Mouse (Mus musculus) gastrocnemius, postnatal 36 days (tissue): ENCODE data around the gene Ddr2. TPM values are rescaled to one million over a fixed set of nuclear protein-coding genes. Genes with fewer than 3 reads are reported as not detected.

Experiments used
- DNase-seq, 2 experiments: peaks; one replicate each; pipeline ENCODE4 v3.0.0; 2022
- intact Hi-C: fragments of 180-260 bp; cut with DNase I; formaldehyde crosslinking; loops from one replicate; pipeline ENCODE4 v1.15.1; 2025
- long read RNA-seq, 2 experiments: library from polyadenylated mRNA; stranded (forward); transcript quantifications; one replicate each; pipeline ENCODE4 v2.0.0; 2021
- total RNA-seq, 2 experiments: library from RNA; stranded (reverse); gene quantifications; 2 replicates each; pipeline ENCODE4 v1.2.3; 2021

Ddr2 gene
- 10 to 100 TPM; 17.8 to 18.2 TPM for total RNA-seq
- long read RNA-seq, experiment 1, partial matches to known transcripts: 0 of 1 reads
- long read RNA-seq, experiment 1, other reads (novel, unspliced or antisense): 1 of 1 reads
- long read RNA-seq, experiment 2, partial matches to known transcripts: 1 of 3 reads
- long read RNA-seq, experiment 2, other reads (novel, unspliced or antisense): 2 of 3 reads

DNA sequence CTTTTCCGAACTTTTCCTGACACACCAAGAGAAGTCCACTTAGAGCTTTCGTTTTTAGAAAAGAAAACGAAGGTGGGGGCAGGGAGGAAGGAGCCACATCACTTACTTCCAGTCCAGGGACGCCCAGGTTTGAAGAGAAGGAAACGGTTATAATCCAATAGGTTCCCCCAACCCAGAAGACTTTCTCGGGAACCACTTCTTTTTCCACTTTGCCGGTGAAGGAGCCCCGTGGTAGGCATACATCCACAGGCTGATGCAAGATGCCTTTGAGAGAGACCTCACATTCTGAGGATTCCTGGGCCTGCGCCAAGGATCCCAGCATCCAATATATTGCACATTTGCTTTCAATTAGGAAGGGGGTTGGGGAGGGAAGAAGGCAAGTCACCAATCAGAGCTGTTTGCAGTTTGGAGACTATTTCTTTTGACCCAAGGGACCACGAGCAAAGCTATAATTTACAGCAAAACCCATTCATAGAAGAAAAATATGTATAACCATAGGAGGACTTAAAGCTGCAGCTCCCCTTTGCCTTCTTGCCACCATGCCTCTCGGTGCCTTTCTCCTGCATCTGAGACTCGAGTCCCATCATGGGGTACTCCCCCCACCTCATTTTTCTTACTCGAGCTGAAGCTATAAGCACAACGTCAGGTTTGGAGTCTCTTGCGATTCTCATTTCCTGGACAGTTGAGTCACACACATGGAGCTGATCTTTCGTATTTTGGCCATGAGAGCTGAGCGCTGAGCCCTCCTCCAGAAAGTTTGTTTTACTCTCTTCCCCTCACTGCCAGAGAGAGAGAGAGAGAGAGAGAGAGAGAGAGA, at the start of gene Ddr2:
Gene Ddr2 (minus strand): TSS at position 247 of the 817 bp plus-strand sequence.
- DNase-seq: peak; percentile 72 to 82
- intact Hi-C loops: no loop called here

DNA sequence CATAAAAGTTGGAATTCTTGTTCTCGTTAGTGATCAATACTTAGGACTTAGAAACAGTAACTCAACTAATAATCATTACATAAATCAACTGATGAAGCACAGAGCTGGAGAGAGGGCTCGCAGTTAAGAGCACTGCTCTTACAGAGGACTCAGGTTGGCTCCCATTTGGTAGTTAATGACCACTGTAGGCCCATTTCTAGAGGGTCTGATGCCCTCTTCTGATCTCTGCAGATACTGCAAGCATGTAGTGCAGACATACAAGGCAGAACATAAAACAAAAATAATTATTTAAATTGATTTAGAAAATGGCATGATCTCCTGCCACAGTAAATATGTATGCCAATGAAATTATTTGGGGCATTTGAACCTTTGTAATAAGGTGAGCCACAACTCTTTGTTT, 49.1 kb upstream of the Ddr2 start:
- DNase-seq: no peak
- intact Hi-C loops: no loop called here

DNA sequence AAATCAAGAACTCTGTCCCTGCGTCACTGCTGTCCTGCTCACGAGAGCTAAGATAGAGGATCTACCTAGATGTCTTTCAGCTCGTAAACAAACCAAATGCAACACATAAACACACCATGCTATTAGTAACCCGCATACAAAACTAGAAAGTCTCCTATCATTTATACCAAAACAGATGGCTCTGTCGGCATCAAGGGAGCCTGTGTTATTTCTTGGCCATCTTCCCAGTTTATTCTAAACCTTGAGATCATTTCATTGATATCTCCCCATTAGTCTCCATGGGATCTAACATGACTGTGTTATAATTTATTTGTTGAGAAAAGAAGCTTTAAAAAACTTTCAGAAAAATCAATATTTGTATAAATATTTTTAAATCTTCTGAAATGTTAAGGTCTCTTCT, 45.2 kb upstream of the Ddr2 start:
- intact Hi-C loops: no loop called here
- no peak for DNase-seq

DNA sequence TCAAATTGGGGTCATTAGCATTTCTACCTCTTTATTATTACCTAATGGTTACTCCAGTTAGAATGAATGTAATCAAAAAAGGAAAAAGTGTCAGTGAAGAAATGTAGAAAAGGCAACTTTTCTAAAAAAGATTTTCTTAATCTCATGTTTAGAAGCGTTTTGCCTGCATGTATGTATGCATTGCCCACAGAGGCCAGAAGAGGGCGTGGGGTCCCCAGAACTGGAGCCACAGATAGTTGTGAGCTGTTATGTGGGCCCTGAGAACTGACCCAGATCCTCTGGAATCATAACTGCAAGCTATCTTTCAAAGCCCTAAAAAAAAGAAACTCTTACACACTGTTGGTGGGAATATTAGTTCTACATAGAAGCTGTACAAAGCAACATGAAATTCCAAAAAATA, 44.7 kb upstream of the Ddr2 start:
- intact Hi-C loops: no loop called here
- DNase-seq: no peak

DNA sequence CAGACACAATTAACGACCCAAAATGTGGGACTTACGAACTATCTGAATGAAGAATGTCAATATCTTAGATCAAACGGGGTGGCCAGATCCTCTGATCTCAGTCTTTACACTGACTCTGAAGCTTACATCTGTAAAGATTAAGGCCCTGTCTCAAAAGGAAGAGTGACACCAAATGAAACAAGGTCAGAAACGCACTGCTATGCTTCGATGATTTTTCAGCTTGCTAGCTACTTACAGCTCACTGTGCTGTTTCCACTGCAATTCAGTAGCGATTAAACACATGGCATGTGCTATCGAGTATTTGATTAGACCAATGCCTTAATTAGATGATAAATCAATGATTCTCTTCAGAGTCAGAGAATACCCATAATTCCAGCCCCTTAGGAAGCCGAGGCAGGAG, 43.4 kb upstream of the Ddr2 start:
- intact Hi-C loops: no loop called here
- DNase-seq: no peak

DNA sequence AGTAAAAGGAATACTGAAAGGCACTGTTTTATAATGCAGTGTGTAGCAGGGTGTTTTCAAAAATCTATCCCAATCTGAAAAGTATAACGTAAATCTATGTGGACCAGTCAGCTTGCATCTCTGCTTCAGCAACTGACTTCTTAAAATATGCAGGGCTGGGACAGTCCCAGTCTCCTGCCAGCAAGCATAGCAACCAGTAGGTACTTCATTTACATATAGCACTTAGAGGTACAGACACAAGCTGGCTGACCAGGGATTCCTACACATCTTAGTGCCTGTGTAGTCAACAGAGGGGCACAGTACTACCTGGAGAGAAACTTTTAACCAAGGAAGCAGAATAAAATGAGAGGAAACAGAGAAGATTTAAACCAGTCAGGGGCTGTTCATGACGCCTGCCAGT, 42.0 kb upstream of the Ddr2 start:
- intact Hi-C loops: no loop called here
- no peak for DNase-seq

DNA sequence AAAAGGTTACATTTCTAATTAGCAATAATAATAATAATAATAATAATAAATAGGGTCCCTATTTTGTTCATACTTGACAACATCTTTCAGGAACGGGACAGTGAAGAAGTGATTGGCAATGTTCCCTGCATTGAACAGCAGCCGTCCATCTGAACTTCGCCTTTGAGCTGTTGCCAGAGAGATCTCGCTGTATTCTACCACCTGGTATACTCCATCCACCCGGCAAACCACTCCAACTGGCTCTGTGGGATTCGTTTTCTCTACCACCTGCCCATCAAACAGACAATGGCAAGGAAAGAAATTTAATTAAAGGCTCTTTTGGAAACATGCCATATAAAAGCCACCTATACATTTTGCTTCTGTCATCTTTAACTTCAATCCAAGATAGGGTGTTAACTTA, 40.3 kb upstream of the Ddr2 start:
- no peak for DNase-seq
- intact Hi-C loops: no loop called here

DNA sequence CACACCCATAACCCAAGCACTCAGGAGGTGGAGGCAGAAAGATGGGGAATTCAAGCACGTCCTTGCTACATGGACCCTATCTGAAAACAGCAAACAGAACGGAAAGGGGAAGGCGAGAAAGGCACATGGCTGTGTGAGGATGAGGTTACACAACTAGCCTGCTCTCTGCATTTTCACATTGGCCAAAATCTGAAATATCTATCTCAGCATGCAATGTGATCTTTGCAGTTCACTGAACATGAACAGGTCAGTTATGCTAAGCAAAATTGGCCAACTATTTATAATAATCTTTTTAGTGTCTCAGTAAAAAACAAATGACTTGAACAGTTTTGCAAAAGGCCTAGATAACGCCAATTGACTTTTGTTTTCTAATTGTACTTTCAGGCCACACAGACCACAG, 39.2 kb upstream of the Ddr2 start:
- no peak for DNase-seq
- intact Hi-C loops: no loop called here

DNA sequence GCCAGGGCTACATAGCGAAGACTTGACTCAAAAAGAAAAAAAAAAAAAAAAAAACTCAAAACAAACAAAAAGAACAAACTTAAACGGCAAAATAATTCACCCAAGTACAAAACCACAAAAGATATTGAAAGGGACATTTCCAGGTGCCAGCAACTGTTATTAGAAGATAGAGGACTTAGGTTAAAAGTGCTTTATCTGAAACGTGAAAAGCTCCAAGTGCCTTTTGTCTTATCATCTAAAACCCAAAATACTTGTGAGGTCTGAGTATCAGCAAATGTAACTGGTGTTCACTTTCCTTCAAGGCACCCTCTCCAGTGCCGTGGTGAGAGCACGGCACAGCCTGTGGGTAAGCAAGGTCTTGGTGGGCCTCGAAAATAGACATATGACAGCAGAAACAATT, 38.0 kb upstream of the Ddr2 start:
- intact Hi-C loops: no loop called here

DNA sequence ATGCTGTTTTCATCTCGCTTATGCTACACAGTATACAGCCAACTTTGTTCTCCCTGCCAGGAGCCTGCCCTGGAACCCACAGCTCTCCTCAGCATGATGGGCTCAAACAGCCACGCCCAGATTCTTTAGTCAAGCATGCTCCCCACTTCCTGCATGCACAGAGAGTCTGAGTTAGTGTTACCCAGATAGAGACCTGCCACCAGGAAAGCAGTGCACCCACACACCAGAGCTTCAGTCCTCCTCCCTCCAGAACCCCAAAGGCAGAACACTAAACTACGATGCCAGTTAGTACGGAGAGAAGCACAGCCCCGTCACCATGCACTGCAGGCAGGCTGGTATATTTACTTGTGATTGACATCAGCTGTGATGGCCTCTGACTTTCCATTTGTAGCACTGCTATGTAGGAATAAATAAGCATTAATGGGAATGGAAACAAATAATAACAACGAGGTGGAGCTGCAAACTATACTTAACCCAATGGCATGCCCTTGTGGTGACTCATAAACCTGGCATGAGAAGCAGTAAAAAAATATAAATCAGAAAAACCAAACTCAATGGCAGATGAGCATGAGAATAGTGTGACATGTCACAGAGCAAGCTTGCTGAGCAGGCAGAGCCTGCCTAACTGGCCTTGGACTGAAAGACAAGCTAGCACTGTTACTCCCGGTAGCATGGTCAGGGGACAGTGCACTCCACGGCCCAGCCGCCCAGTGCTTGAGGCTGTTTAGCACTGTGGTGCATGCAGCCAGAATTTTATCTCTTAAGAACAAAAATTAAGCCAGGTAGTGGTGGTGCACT, 37.3 kb upstream of the Ddr2 start:
- no peak for DNase-seq
- intact Hi-C loops: no loop called here

More for the DNA sequence above, 38.0 kb upstream of the Ddr2 start:
- no peak for DNase-seq

DNA sequence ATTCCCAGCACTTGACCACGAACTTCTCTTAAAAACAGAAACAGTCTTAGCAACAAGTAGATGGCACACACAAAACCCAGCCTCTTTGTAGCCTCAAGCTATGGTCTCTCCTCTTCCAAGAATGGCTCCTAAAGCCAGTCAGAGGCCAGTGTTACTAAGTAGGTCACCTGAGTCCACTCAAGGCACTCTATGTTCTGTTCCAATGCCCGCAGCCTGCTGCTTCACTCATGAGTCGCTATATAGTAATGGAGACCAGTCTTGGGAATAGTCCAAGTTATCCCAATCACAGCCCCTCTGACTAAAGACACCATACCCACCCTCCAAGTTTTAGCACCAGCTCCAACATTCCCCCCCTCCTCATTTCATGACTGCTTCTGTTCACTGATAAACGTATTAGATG, 35.0 kb upstream of the Ddr2 start:
- intact Hi-C loops: no loop called here
- no peak for DNase-seq

DNA sequence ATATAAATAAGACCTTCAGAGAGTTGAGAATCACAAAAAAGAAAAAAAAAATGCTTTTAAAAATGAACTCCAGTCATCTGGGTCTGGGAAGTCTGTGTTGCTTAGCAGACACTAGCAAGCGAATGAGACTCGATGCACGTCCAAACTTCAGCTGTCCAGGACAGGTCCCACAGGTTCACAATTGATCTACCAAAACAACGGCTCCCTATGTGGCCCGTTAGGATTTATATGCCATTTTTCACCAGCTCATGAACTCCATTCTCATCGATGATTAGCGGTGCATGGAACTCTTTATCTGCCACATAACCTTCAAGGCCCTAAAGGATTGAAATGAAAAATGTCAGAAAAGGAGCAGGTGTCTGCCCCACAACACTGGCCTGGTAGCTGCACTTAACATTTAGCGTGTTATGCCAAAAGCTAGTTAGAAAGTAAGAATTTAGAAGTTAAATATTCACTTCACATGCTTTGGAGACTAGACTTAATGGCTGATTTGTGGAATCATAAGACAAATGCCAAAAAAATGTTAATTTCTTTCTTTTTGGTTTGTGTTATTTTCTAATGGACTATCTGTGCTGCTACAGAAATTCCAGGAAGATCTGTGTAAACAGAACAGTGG, 31.8 kb upstream of the Ddr2 start:
- DNase-seq: no peak
- intact Hi-C loops: no loop called here

DNA sequence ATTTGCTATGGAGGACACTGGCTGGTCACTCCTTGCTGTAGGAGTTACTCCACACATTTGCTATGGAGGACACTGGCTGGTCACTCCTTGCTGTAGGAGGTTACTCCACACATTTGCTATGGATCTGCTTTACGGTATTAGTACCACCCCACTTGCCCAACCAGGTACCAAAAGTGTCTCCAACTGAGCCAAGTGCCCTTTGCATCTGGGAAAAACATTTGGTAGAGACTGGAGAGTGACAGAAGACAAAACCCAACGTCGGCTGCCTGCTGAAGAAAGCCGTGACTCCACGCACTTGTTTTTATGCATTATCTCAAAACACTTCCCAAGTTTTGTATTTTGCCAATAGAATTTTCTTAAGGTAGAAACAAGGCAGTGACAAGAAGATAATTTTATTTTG, 31.1 kb upstream of the Ddr2 start:
- no peak for DNase-seq

DNA sequence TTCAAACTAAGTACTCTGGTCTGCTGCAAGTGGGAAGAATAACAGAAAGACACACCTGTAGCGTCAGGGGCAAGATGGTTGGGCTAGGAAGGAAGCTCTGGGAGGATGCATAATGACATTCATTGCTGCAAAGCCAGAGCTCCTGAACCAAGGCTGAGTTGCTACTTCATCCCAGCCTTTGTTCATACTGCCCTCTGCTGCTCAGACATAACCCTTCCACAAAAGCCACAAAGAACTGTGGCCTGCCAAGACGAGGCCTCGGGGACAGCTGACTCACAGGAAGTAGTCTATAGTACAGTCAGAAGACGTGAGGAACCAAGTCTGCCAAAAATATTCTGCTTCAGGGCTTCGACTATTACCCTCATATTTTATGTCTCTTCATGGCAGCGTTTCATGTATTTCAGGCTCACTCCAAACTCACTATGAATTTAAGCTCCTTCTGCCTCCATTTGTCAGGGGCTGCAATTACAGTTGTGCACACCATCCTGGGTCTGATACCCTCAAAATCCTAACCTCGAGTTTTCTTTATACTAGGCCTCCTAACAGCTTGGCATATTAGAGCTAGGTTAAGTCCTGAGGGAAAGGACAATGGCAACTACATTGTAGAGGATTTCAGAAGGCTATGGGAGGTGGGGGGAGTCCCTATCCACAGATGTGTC, 25.9 kb upstream of the Ddr2 start:
- intact Hi-C loops: loop anchor here (5.0 to 10.0 kb wide), 3 partner anchors 169 to 602 kb away; partner anchors contain the start of genes Hsd17b7 and Nuf2
- DNase-seq: peak; percentile 32 to 57

More for the DNA sequence above, 31.1 kb upstream of the Ddr2 start:
- intact Hi-C loops: no loop called here

DNA sequence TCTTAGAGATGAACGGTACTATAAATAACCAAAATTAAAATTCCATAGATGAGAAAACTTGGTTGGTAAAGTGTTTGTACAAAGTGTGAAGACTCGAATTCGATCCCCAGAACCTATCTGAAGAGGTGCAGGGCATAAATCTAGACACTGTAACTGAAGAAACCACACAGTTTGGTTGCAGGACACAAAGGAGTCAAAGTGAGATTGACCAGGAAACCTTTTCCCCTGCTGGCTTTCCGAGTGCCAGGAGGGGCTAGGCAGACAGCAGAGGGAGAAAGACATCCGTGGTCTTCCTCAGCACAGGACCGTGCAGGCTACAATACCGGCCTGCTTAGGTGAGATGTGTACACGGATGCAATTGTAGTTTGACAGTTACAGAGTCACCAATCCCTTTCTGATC, 23.7 kb upstream of the Ddr2 start:
- no peak for DNase-seq
- intact Hi-C loops: loop anchor here (10.0 kb wide), 1 partner anchor 599 kb away; the partner anchor contains the start of gene Nuf2

DNA sequence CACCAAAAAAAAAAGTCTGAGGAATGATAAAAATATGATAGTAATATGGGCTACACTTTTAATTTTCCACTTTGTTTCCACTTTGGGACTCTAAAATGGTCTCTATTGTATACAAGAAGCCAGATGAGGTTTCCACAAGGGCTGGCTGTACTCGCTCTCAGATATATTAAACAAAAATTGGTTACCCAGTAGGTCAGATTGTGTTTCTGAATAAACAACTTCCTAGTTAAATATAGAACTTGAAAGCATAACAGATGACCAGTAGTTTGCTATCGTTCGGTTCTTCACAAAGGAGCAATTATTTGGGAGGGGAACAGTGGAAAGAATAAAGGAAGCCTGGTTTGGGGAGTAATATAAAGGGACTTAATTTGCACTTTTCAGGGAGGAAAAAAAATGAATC, 20.4 kb upstream of the Ddr2 start:
- intact Hi-C loops: loop anchor here (10.0 kb wide), 1 partner anchor 596 kb away; the partner anchor contains the start of gene Nuf2
- no peak for DNase-seq

DNA sequence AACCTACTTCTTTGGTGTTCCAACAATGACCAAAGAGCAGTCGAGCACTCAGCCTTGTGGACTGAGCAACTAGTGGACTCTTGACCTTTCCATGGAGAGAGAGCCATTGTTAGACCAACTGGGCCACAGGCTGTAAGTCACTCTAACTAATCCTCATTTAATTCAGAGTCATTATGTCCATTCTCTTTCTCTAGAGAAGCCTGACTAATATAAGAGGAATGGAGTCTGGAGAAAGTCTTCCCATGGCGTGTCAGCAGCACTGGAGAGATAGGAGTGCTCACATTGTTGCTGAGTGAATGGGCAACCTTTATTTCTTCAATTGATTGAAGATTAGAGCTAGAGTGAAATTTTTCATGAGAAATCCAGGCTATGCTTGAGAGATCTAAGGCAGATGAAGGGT, 14.1 kb upstream of the Ddr2 start:
- DNase-seq: no peak
- intact Hi-C loops: loop anchor here (5.0 kb wide), 1 partner anchor 82 kb away; no protein-coding TSS in a partner anchor

DNA sequence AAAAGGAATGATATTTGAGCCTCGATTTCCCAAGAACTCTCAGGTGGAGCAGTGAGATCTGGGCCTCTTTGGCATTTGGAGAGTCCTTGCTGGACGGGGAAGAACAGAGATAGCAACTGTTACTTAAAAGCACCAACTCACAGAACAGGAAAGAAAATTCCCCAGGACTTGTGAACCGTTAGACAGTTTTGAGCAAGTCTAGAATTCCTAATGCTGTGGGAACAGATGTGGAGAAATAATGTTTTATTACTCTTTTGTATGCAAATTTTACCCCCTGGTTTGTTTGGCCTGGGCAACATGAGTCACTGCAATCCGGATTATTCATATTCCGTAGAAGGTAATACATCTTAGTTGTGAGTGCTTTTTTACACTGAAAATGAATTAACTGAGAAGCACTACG, 3.1 kb upstream of the Ddr2 start:
- intact Hi-C loops: no loop called here

DNA sequence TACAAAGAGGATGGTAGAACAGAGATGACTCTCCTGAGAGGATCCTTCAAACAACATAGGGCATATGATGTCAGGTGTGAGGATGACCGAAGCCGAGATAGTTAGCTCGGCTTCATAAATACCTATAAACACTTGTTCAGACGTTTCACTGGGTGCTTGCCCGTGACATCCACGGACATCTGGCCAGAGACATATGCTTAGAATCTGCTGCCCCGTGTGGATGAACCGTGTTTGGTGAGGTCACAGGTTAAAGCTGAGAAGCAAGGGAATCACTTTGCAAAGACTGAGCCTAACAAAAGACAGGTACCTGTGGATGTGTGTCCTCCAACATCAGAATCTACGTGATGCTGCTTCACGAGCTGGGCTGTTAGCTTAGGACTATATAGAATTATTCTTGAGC, 1.7 kb upstream of the Ddr2 start:
- intact Hi-C loops: no loop called here
- DNase-seq: no peak

More for the DNA sequence above, 3.1 kb upstream of the Ddr2 start:
- no peak for DNase-seq

DNA sequence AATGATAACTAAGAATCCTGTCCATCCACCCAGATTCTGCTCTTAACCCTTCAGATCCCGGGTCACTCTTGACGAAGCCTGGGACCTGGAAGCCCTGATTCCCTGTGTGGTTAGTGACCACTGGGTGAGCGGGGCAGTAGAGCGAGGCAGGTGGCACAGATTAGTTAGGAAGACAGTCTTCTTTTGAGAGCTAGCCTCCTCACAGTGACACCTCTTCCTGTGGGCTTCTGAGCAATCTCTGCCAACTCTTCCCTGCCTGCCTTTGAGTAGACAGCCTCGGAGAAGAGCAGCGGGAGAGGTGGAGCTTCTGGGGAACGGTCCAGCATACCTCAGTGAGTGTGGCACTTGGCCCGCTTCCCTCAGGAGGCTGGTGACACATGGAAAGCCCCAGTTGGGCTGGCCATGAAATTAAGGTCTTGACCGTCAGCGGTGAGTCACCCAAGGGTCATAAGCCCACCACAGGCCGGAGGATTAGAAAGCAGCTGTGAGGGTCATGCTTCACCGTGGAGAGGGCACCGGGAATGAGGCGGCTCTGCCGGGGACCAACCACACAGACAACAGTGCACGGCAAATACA, 1.2 kb upstream of the Ddr2 start:
- no peak for DNase-seq
- intact Hi-C loops: no loop called here
